Mouse (Mus musculus) gastrocnemius, adult 2 months (tissue): ENCODE results near the gene Gng4. TPM values are rescaled to one million over a fixed set of nuclear protein-coding genes. Genes with fewer than 3 reads are reported as not detected.

Experiments used
- DNase-seq: peaks from one replicate; pipeline ENCODE4 v3.0.0; 2022
- H3K27ac ChIP-seq: fragments of 200-600 bp; 2 replicates; pipeline ENCODE4 v1.8.1; 2022; ENCODE audit warnings: mild to moderate bottlenecking
- H3K4me3 ChIP-seq: fragments of 200-600 bp; 2 replicates; pipeline ENCODE4 v1.8.1; 2022; ENCODE audit warnings: mild to moderate bottlenecking, moderate library complexity
- CTCF ChIP-seq: fragments of 200-600 bp; IDR thresholded peaks from 2 replicates; pipeline ENCODE4 v1.8.1; 2022; ENCODE audit warnings: antibody characterized with exemption, mild to moderate bottlenecking, moderate library complexity
- intact Hi-C: fragments of 180-260 bp; cut with DNase I; formaldehyde crosslinking; loops from one replicate; pipeline ENCODE4 v1.15.1; 2025
- total RNA-seq, 2 experiments: library from RNA; stranded (reverse); gene quantifications; 2 replicates each; pipeline ENCODE4 v1.2.3; 2021

Gng4 gene
- total RNA-seq, 2 experiments from 2014 or later: 0.41 to 0.75 TPM

DNA sequence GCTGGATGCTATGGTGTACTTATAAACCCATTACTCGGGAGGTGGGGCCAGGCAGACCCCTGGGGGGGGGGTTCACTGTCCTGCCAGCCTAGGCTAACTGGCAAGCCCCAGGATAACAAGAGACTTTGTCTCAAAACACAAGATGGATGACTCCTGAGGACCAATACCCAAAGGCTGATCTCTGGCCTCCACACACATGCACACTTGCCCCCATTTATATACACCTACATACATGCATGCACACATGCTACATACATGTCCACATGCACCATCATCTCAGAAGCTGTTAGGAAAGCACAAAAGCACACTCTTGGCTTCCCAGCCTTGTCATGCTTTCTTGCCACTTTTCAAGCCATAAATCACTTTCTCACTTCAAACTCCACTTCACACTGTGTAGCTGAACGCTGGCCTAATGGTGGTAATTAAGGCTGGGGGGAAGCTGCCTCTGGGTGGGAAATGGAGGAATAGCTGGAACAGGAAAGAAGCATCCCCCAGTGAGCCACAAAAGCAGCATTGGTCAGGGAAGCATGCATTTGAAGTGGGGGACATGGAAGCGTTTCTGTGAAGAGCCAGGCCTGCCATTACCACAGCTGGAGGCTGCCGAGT is 46.7 kb downstream of the Gng4 start:
- no peak overlapping the region for H3K27ac ChIP-seq
- no peak for TF ChIP-seq CTCF
- intact Hi-C loops: no loop called here
- no peak overlapping the region for H3K4me3 ChIP-seq
- no peak for DNase-seq

GRCm38 (mm10) chr13:13835180-13835579 is 51.3 kb downstream of the Gng4 start:
- TF ChIP-seq CTCF: peak; percentile 62
- DNase-seq: no peak
- intact Hi-C loops: no loop called here
- no peak overlapping the region for H3K27ac ChIP-seq
- H3K4me3 ChIP-seq: no peak overlapping the region

GRCm38 (mm10) chr13:13845021-13845420 is 61.2 kb downstream of the Gng4 start:
- Histone ChIP-seq H3K27ac (no peak overlapping the region), H3K4me3 (no peak overlapping the region)
- no peak for TF ChIP-seq CTCF
- intact Hi-C loops: no loop called here
- no peak for DNase-seq

GRCm38 (mm10) chr13:13847075-13847599 is 63.3 kb downstream of the Gng4 start:
- intact Hi-C loops: no loop called here
- Histone ChIP-seq H3K4me3 (no peak overlapping the region), H3K27ac (no peak overlapping the region)
- DNase-seq: no peak
- no peak for TF ChIP-seq CTCF

DNA sequence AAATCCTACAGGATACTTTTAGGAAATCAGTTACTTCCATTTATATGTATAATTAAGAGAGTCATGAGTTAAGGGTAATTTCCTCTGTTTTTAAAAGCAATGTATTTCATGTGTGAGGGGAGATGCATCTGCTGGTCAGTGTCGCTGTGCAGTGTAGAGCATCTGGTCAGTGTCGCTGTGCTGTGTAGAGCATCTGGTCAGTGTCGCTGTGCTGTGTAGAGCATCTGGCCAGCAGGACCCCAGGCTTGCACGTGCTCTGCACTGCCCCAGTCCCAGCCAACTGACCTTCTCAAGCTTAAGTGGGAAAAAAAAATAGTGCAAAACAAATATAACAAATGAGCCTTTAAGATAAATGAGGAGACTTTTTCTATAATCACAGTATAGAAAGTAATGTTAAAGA is 73.3 kb downstream of the Gng4 start:
- TF ChIP-seq CTCF: no peak
- no peak for DNase-seq
- Histone ChIP-seq H3K4me3 (no peak overlapping the region), H3K27ac (no peak overlapping the region)
- intact Hi-C loops: no loop called here

DNA sequence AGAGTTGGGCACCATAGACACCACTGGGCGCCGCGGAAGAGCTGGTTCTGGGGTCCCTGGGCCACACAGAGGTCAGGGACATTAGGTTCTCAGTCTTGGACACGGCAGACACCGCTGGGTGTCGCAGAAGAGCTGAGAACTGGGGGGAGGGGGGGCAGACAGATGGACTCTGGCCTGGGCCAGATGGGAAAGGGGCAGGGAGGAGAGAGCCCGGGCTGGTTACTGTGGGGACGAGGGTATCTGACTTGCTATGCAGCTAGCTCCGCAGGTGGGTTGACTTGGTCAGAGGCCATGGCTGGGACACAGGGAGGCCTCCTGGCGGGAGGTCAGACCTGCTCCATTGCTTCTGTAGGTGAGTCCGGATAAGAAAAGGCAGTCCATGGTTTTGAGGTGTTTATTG is 78.5 kb downstream of the Gng4 start:
- intact Hi-C loops: no loop called here
- no peak for TF ChIP-seq CTCF
- no peak overlapping the region for H3K27ac ChIP-seq

DNA sequence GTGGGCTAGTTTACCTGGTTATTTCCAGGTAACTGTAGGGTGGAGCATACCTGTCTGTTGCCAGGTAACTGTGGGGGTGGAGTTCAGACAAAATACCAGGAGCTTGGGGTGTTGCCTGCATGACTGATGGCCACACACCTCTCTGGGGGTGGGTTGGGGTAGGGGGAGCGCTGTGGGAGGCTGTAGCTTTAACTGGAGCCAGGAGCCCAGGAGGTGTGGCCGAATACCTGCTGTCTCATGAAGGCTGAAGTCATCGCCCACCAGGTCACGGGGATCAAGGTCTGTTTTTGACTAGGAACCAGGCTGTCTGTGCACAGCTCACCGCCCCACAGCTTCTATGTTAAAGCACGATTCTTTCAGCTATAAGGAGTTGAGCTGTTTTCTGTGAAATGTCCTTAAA is 79.1 kb downstream of the Gng4 start:
- intact Hi-C loops: no loop called here
- no peak for DNase-seq
- H3K27ac ChIP-seq: no peak overlapping the region
- no peak overlapping the region for H3K4me3 ChIP-seq
- TF ChIP-seq CTCF: no peak

More for the DNA sequence above, 78.5 kb downstream of the Gng4 start:
- no peak overlapping the region for H3K4me3 ChIP-seq
- DNase-seq: no peak

- no peak for TF ChIP-seq CTCF
- H3K4me3 ChIP-seq: no peak overlapping the region
- intact Hi-C loops: no loop called here
- no peak overlapping the region for H3K27ac ChIP-seq
- DNase-seq: no peak
These were observed 82.5 kb downstream of the Gng4 start for GRCm38 (mm10) chr13:13866339-13866738.

DNA sequence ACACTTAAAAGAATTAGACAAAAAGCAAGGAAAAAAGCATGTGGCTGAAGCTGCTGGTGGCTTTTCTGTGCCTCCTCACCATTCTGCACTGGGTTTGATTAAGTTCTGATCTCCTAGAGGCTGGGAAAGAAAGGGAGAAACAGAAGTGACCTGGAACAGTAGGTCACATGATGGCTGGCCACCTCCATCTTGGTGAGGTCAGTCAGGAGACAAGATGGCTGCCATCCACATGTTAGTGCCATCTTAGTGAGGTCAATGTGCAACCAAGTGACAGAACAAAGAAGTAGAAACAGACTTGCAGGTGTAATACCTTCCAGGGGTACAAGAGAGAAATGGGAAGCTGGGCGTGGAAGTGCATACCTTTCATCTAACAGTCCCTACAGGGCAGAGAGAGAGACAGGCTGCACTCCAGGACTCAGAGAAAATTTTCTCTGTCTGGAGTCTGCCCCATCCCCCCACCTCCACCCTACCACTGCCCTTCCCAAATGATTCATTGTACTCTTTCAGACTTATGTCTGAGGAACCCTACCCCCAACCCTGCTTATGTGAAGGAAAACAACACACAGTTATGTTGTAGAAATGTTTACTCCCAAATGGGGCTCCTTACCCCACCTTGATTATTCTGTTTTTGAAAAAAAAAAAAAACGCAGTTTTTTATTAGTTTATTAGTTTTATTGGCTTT is 83.4 kb downstream of the Gng4 start:
- no peak for DNase-seq
- Histone ChIP-seq H3K27ac (no peak overlapping the region), H3K4me3 (no peak overlapping the region)
- TF ChIP-seq CTCF: no peak
- intact Hi-C loops: no loop called here

- intact Hi-C loops: no loop called here
- Histone ChIP-seq H3K4me3 (no peak overlapping the region), H3K27ac (no peak overlapping the region)
- DNase-seq: no peak
- peak; percentile 29; the same call in 1 of the 2 replicates for TF ChIP-seq CTCF
These were observed 84.1 kb downstream of the Gng4 start for GRCm38 (mm10) chr13:13867922-13868321.

Other genes starting within 250 kb of the Gng4 start
- 1 to 10 TPM; 3.9 to 6.1 TPM for gene Lyst, start 193.7 kb upstream of the Gng4 start, total RNA-seq
- 10 to 100 TPM; 88.5 to 89.4 TPM for gene B3galnt2, start 170.4 kb downstream of the Gng4 start, total RNA-seq